Mouse (Mus musculus): ENCODE results near the gene Rpa2.

DNA sequence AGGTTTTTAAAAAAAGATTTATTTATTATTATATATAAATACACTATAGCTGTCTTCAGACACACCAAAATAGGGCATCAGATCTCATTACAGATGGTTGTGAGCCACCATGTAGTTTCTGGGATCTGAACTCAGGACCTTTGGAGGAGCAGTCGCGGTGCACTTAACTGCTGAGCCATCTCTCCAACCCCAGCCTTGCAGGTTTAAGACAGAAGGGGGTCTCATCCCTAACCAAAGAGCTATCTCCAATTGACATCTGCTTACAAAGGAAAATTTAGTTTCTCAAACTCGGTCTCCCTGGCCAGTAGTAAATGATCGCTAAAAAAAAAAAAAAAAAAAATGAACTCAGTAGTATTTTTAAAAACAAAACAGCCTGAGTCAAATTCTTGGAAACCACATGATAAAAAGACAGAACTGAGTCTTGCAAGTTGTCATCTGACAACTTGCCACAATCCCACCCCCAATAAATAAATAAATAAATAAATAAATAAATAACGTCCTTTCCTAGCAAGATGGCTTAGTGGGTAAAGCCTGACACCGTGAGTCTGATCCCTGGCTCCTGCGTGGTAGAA, 38.6 kb downstream of the Rpa2 start:
- TF ChIP-seq GATA1 (IDR thresholded peaks at IDR 0.05; ENCODE audit: borderline replicate concordance, low read length) (no peak), FLI1 (IDR thresholded peaks at IDR 0.05; ENCODE audit: low read length) (no peak)

Measured in megakaryocyte, embryonic 14.5 days (primary cell).